Mouse (Mus musculus): ENCODE measurements at regions not wholly inside any gene's neighbourhood (a gene's known extent, or its start where the extent isn't known, plus 50 kb on each side); places are given as distances from the start of the nearest gene placed in this dataset.

- DNase-seq (ENCODE audit: low spot score) (no peak), ATAC-seq (ENCODE audit: low FRiP score) (no peak)
- Histone ChIP-seq H3K27ac (ENCODE audit: low read depth, low read length) (no peak overlapping the region), H3K9me3 (ENCODE audit: control insufficient read depth, low read length) (no peaks in the 10 kb centered on the region), H3K27me3 (ENCODE audit: control insufficient read depth, insufficient read depth, low read length) (no peaks in the 10 kb centered on the region), H3K4me3 (ENCODE audit: low read depth, low read length) (no peak overlapping the region), H3K36me3 (ENCODE audit: control insufficient read depth, insufficient read depth, low read length) (no peaks in the 10 kb centered on the region), H3K4me1 (replicated peaks; ENCODE audit: control insufficient read depth, insufficient read depth, low read length) (no peaks in the 10 kb centered on the region), H3K9ac (ENCODE audit: low read depth, low read length) (no peak overlapping the region), H3K4me2 (replicated peaks; ENCODE audit: low read depth, low read length) (no peak overlapping the region)
- WGBS: 64% methylated on average over 2 of the region's 2 CpGs
Observed at GRCm38 (mm10) chr13:26536575-26536974, 233.4 kb downstream of the Hdgfl1 start.

GRCm38 (mm10) chr13:26532761-26533160 lies 237.2 kb downstream of the Hdgfl1 start:
- ATAC-seq (ENCODE audit: low FRiP score) (no peak), DNase-seq (ENCODE audit: low spot score) (no peak)
- Histone ChIP-seq H3K4me3 (ENCODE audit: low read depth, low read length) (no peak overlapping the region), H3K9me3 (ENCODE audit: control insufficient read depth, low read length) (no peaks in the 10 kb centered on the region), H3K36me3 (ENCODE audit: control insufficient read depth, insufficient read depth, low read length) (no peaks in the 10 kb centered on the region), H3K9ac (ENCODE audit: low read depth, low read length) (no peak overlapping the region), H3K27me3 (ENCODE audit: control insufficient read depth, insufficient read depth, low read length) (no peaks in the 10 kb centered on the region), H3K4me2 (replicated peaks; ENCODE audit: low read depth, low read length) (no peak overlapping the region), H3K27ac (ENCODE audit: low read depth, low read length) (no peak overlapping the region), H3K4me1 (replicated peaks; ENCODE audit: control insufficient read depth, insufficient read depth, low read length) (no peaks in the 10 kb centered on the region)

- no peak for ATAC-seq (ENCODE audit: low FRiP score)
- 60% methylated on average over 1 of the region's 1 CpGs for WGBS
Observed at GRCm38 (mm10) chr13:26519054-26519453, 250.9 kb downstream of the Hdgfl1 start.

GRCm38 (mm10) chr13:26518425-26518824 lies 251.5 kb downstream of the Hdgfl1 start:
- no peak for DNase-seq (ENCODE audit: low spot score)
- Histone ChIP-seq H3K27me3 (ENCODE audit: control insufficient read depth, insufficient read depth, low read length) (no peaks in the 10 kb centered on the region), H3K27ac (ENCODE audit: low read depth, low read length) (no peak overlapping the region), H3K36me3 (ENCODE audit: control insufficient read depth, insufficient read depth, low read length) (no peaks in the 10 kb centered on the region), H3K4me3 (ENCODE audit: low read depth, low read length) (no peak overlapping the region), H3K4me2 (replicated peaks; ENCODE audit: low read depth, low read length) (no peak overlapping the region), H3K9me3 (ENCODE audit: control insufficient read depth, low read length) (no peaks in the 10 kb centered on the region), H3K4me1 (replicated peaks; ENCODE audit: control insufficient read depth, insufficient read depth, low read length) (no peaks in the 10 kb centered on the region), H3K9ac (ENCODE audit: low read depth, low read length) (no peak overlapping the region)
- WGBS: 84% methylated on average over 5 of the region's 5 CpGs
- no peak for ATAC-seq (ENCODE audit: low FRiP score)

More at GRCm38 (mm10) chr13:26519054-26519453, 250.9 kb downstream of the Hdgfl1 start:
- Histone ChIP-seq H3K36me3 (ENCODE audit: control insufficient read depth, insufficient read depth, low read length) (no peaks in the 10 kb centered on the region), H3K27ac (ENCODE audit: low read depth, low read length) (no peak overlapping the region), H3K27me3 (ENCODE audit: control insufficient read depth, insufficient read depth, low read length) (no peaks in the 10 kb centered on the region), H3K9me3 (ENCODE audit: control insufficient read depth, low read length) (no peaks in the 10 kb centered on the region), H3K4me1 (replicated peaks; ENCODE audit: control insufficient read depth, insufficient read depth, low read length) (no peaks in the 10 kb centered on the region), H3K4me3 (ENCODE audit: low read depth, low read length) (no peak overlapping the region), H3K9ac (ENCODE audit: low read depth, low read length) (no peak overlapping the region), H3K4me2 (replicated peaks; ENCODE audit: low read depth, low read length) (no peak overlapping the region)
- DNase-seq (ENCODE audit: low spot score): no peak

- no peak for ATAC-seq (ENCODE audit: low FRiP score)
- 59% methylated on average over 4 of the region's 4 CpGs for WGBS
Observed at GRCm38 (mm10) chr13:26517646-26518045, 252.3 kb downstream of the Hdgfl1 start.

GRCm38 (mm10) chr13:26510448-26510847 lies 259.5 kb downstream of the Hdgfl1 start:
- Histone ChIP-seq H3K27ac (ENCODE audit: low read depth, low read length) (no peak overlapping the region), H3K4me3 (ENCODE audit: low read depth, low read length) (no peak overlapping the region), H3K27me3 (ENCODE audit: control insufficient read depth, insufficient read depth, low read length) (no peaks in the 10 kb centered on the region), H3K4me2 (replicated peaks; ENCODE audit: low read depth, low read length) (no peak overlapping the region), H3K4me1 (replicated peaks; ENCODE audit: control insufficient read depth, insufficient read depth, low read length) (no peaks in the 10 kb centered on the region), H3K9me3 (ENCODE audit: control insufficient read depth, low read length) (no peaks in the 10 kb centered on the region), H3K36me3 (ENCODE audit: control insufficient read depth, insufficient read depth, low read length) (no peaks in the 10 kb centered on the region), H3K9ac (ENCODE audit: low read depth, low read length) (no peak overlapping the region)
- no peak for ATAC-seq (ENCODE audit: low FRiP score)
- WGBS: 84% methylated on average over 4 of the region's 4 CpGs
- DNase-seq (ENCODE audit: low spot score): no peak

More at GRCm38 (mm10) chr13:26517646-26518045, 252.3 kb downstream of the Hdgfl1 start:
- H3K9me3 ChIP-seq (ENCODE audit: control insufficient read depth, low read length): no peaks in the 10 kb centered on the region
- DNase-seq (ENCODE audit: low spot score): no peak
- H3K4me3 ChIP-seq (ENCODE audit: low read depth, low read length): no peak overlapping the region
- H3K27me3 ChIP-seq (ENCODE audit: control insufficient read depth, insufficient read depth, low read length): no peaks in the 10 kb centered on the region
- H3K4me2 ChIP-seq (replicated peaks; ENCODE audit: low read depth, low read length): no peak overlapping the region
- H3K9ac ChIP-seq (ENCODE audit: low read depth, low read length): no peak overlapping the region
- H3K27ac ChIP-seq (ENCODE audit: low read depth, low read length): no peak overlapping the region
- no peaks in the 10 kb centered on the region for H3K36me3 ChIP-seq (ENCODE audit: control insufficient read depth, insufficient read depth, low read length)
- H3K4me1 ChIP-seq (replicated peaks; ENCODE audit: control insufficient read depth, insufficient read depth, low read length): no peaks in the 10 kb centered on the region

GRCm38 (mm10) chr13:26509841-26510240 lies 260.1 kb downstream of the Hdgfl1 start:
- WGBS: 85% methylated on average over 3 of the region's 3 CpGs
- ATAC-seq (ENCODE audit: low FRiP score) (no peak), DNase-seq (ENCODE audit: low spot score) (no peak)
- Histone ChIP-seq H3K4me3 (ENCODE audit: low read depth, low read length) (no peak overlapping the region), H3K36me3 (ENCODE audit: control insufficient read depth, insufficient read depth, low read length) (no peaks in the 10 kb centered on the region), H3K9ac (ENCODE audit: low read depth, low read length) (no peak overlapping the region), H3K4me1 (replicated peaks; ENCODE audit: control insufficient read depth, insufficient read depth, low read length) (no peaks in the 10 kb centered on the region), H3K27ac (ENCODE audit: low read depth, low read length) (no peak overlapping the region), H3K27me3 (ENCODE audit: control insufficient read depth, insufficient read depth, low read length) (no peaks in the 10 kb centered on the region), H3K4me2 (replicated peaks; ENCODE audit: low read depth, low read length) (no peak overlapping the region), H3K9me3 (ENCODE audit: control insufficient read depth, low read length) (no peaks in the 10 kb centered on the region)

- Histone ChIP-seq H3K9me3 (ENCODE audit: control insufficient read depth, low read length) (no peaks in the 10 kb centered on the region), H3K9ac (ENCODE audit: low read depth, low read length) (no peak overlapping the region), H3K4me2 (replicated peaks; ENCODE audit: low read depth, low read length) (no peak overlapping the region), H3K27me3 (ENCODE audit: control insufficient read depth, insufficient read depth, low read length) (no peaks in the 10 kb centered on the region), H3K36me3 (ENCODE audit: control insufficient read depth, insufficient read depth, low read length) (no peaks in the 10 kb centered on the region), H3K4me1 (replicated peaks; ENCODE audit: control insufficient read depth, insufficient read depth, low read length) (no peaks in the 10 kb centered on the region), H3K4me3 (ENCODE audit: low read depth, low read length) (no peak overlapping the region), H3K27ac (ENCODE audit: low read depth, low read length) (no peak overlapping the region)
- no peak for ATAC-seq (ENCODE audit: low FRiP score)
- WGBS: 97% methylated on average over 1 of the region's 1 CpGs
- DNase-seq (ENCODE audit: low spot score): no peak
Observed at GRCm38 (mm10) chr13:26503744-26504143, 266.2 kb downstream of the Hdgfl1 start.

GRCm38 (mm10) chr13:26497086-26497485 lies 272.9 kb downstream of the Hdgfl1 start:
- 80% methylated on average over 2 of the region's 2 CpGs for WGBS
- H3K36me3 ChIP-seq (ENCODE audit: control insufficient read depth, insufficient read depth, low read length): no peaks in the 10 kb centered on the region
- ATAC-seq (ENCODE audit: low FRiP score) (no peak), DNase-seq (ENCODE audit: low spot score) (no peak)
- no peaks in the 10 kb centered on the region for H3K4me1 ChIP-seq (replicated peaks; ENCODE audit: control insufficient read depth, insufficient read depth, low read length)
- no peak overlapping the region for H3K27ac ChIP-seq (ENCODE audit: low read depth, low read length)
- no peaks in the 10 kb centered on the region for H3K9me3 ChIP-seq (ENCODE audit: control insufficient read depth, low read length)
- no peak overlapping the region for H3K4me3 ChIP-seq (ENCODE audit: low read depth, low read length)
- no peak overlapping the region for H3K4me2 ChIP-seq (replicated peaks; ENCODE audit: low read depth, low read length)
- H3K9ac ChIP-seq (ENCODE audit: low read depth, low read length): no peak overlapping the region
- no peaks in the 10 kb centered on the region for H3K27me3 ChIP-seq (ENCODE audit: control insufficient read depth, insufficient read depth, low read length)
